Mouse (Mus musculus): ENCODE measurements around the gene Kcna4. TPM values are rescaled to one million over a fixed set of nuclear protein-coding genes. Genes with fewer than 3 reads are reported as not detected.
A peak's percentile ranks its signal among the peaks of the same experiment; 100 is the strongest.

Kcna4 gene
- 0.27 and 0.29 TPM in 2 replicates for polyA plus RNA-seq (2015; fragmentation: Nextera tagmentation; extraction: Ambion mirVana)

DNA sequence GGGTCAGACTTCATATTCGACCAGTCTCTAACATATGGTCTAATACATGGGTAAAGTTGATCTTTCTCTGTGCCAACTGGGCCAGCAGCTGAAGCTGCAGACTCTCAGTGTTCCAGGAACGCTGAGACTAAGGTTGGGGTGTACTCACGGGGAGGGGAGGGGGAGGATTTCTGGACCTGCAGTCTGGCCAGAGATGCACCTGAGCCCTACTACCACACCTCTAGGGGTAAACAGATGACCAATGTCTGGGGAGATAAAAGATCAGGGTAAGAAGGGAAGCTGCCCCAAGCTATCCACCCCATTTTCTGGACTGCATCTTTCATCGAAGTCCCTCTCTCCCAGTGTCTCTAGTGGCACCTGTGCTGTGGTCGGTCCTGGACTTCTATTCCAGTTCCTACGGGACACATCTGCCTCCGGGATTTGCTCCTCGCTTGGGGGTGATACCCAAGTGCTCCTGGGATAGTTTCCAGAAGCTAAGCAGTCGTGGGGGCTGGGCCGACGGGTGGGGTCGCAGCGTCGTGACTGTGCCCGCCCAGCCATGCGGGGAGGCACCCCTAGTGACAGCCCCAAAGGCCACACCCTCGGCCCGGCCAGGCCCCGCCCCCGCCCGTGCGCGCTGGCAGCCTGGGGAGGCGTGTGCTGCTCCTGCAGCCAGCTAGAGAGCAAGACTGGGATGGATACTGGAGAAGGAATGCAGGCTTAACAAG lies at the start of gene Kcna4:
Gene Kcna4 (plus strand): TSS at position 650 of the 707 bp plus-strand sequence.
- no peaks in the 10 kb centered on the region for H3K36me3 ChIP-seq (ENCODE audit: control insufficient read depth, insufficient read depth, low read length)
- peak within 1 kb of the TSS; percentile 36 for H3K4me3 ChIP-seq (ENCODE audit: low read depth, low read length)
- H3K4me2 ChIP-seq (replicated peaks; ENCODE audit: low read depth) = peak within 1 kb of the TSS; percentile 57
- no peak within 1 kb of the TSS for H3K27ac ChIP-seq (replicated peaks)
- TF ChIP-seq CTCF (IDR thresholded peaks at IDR 0.05; ENCODE audit: low read depth) (no peak), EP300 (optimal IDR thresholded peaks at IDR 0.05) (no peak)
- DNase-seq (ENCODE audit: low spot score) (peak; percentile 66), ATAC-seq (ENCODE audit: low FRiP score, low TSS enrichment) (peak; percentile 85)
- WGBS = 5% methylated on average over 24 of the region's 24 CpGs
- H3K27me3 ChIP-seq (ENCODE audit: control insufficient read depth, insufficient read depth, low read length) = no peaks in the 10 kb centered on the region
- no peaks in the 10 kb centered on the region for H3K4me1 ChIP-seq (replicated peaks; ENCODE audit: control insufficient read depth, insufficient read depth)
- H3K9ac ChIP-seq (ENCODE audit: low read length) = no peak within 1 kb of the TSS
- H3K9me3 ChIP-seq (ENCODE audit: control insufficient read depth, low read length) = no peaks in the 10 kb centered on the region

DNA sequence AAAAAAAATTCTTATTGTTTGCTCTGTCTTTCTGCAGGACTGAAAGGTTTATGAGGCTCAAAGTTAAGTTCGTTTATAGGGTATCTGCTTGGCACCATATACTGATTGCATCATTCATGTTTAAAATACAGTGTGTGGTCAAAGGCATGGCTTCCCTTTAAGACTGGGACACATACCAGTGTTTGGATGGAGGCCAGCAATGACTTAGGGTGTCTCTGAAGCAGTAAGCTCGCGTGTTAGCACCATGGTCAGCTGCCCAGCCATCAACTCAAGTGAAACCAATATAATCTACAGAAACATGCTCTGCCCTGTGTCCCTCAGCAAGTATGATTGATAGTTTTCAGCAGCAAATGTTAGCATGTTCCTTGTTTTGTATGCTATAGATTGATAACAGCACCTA lies 32.3 kb upstream of the Kcna4 start:
- H3K4me3 ChIP-seq (ENCODE audit: low read depth, low read length) = no peak overlapping the region
- ATAC-seq (ENCODE audit: low FRiP score, low TSS enrichment) (no peak), DNase-seq (ENCODE audit: low spot score) (no peak)
- no peaks in the 10 kb centered on the region for H3K9me3 ChIP-seq (ENCODE audit: control insufficient read depth, low read length)
- no peak overlapping the region for H3K4me2 ChIP-seq (replicated peaks; ENCODE audit: low read depth)
- no peaks in the 10 kb centered on the region for H3K4me1 ChIP-seq (replicated peaks; ENCODE audit: control insufficient read depth, insufficient read depth)
- no peak overlapping the region for H3K27ac ChIP-seq (replicated peaks)
- 64% methylated on average over 3 of the region's 3 CpGs for WGBS
- H3K9ac ChIP-seq (ENCODE audit: low read length) = no peak overlapping the region
- H3K36me3 ChIP-seq (ENCODE audit: control insufficient read depth, insufficient read depth, low read length) = no peaks in the 10 kb centered on the region
- no peak for TF ChIP-seq EP300 (optimal IDR thresholded peaks at IDR 0.05)
- TF ChIP-seq CTCF (IDR thresholded peaks at IDR 0.05; ENCODE audit: low read depth) = no peak
- no peaks in the 10 kb centered on the region for H3K27me3 ChIP-seq (ENCODE audit: control insufficient read depth, insufficient read depth, low read length)

DNA sequence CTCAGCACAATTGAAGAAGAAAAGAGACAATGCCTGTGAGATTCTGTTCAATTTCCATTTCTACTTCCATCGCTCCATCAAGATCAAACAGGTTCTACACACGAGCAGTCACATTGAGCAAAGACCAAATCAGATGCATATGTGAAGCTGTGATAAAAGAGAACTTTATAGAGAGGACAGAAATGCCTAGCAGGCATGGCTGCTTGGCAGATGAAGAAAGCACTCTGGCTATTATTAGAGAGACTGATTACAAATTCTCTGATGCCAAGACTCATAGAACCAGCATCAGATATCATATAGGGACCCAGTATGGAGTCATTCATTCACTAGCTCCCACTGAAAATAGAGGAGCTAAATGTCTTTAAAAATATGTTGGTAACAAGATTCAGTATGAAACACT lies 24.2 kb upstream of the Kcna4 start:
- no peak for ATAC-seq (ENCODE audit: low FRiP score, low TSS enrichment)

DNA sequence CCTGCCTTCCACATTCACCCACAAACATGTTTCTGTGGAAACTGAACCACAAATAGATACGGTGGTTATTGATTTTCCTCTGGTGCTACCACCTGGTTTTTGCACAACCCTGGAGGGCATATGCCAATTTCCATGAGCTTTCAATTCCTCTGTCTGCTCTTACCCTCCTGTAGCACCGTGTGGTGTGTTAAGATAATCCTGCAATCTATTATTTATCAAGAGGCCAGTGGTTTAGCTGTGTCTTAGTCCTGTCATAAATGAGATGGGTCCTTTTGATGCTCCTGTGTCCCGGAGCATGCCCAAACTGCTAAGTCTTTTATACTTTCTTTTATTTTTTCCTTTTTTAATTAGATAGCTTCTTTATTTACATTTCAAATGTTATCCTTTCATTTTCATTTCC lies 20.4 kb upstream of the Kcna4 start:
- 67% methylated on average over 3 of the region's 3 CpGs for WGBS
- Histone ChIP-seq H3K27ac (replicated peaks) (no peak overlapping the region), H3K4me2 (replicated peaks; ENCODE audit: low read depth) (no peak overlapping the region), H3K9me3 (ENCODE audit: control insufficient read depth, low read length) (no peaks in the 10 kb centered on the region), H3K4me1 (replicated peaks; ENCODE audit: control insufficient read depth, insufficient read depth) (no peaks in the 10 kb centered on the region), H3K36me3 (ENCODE audit: control insufficient read depth, insufficient read depth, low read length) (no peaks in the 10 kb centered on the region), H3K27me3 (ENCODE audit: control insufficient read depth, insufficient read depth, low read length) (no peaks in the 10 kb centered on the region), H3K4me3 (ENCODE audit: low read depth, low read length) (no peak overlapping the region), H3K9ac (ENCODE audit: low read length) (no peak overlapping the region)
- TF ChIP-seq CTCF (IDR thresholded peaks at IDR 0.05; ENCODE audit: low read depth) (no peak), EP300 (optimal IDR thresholded peaks at IDR 0.05) (no peak)
- ATAC-seq (ENCODE audit: low FRiP score, low TSS enrichment) = no peak
- DNase-seq (ENCODE audit: low spot score) = no peak

More for the DNA sequence above, 24.2 kb upstream of the Kcna4 start:
- no peak overlapping the region for H3K9ac ChIP-seq (ENCODE audit: low read length)
- no peaks in the 10 kb centered on the region for H3K36me3 ChIP-seq (ENCODE audit: control insufficient read depth, insufficient read depth, low read length)
- TF ChIP-seq CTCF (IDR thresholded peaks at IDR 0.05; ENCODE audit: low read depth) = no peak
- TF ChIP-seq EP300 (optimal IDR thresholded peaks at IDR 0.05) = no peak
- H3K4me2 ChIP-seq (replicated peaks; ENCODE audit: low read depth) = no peak overlapping the region
- H3K27me3 ChIP-seq (ENCODE audit: control insufficient read depth, insufficient read depth, low read length) = no peaks in the 10 kb centered on the region
- no peak overlapping the region for H3K27ac ChIP-seq (replicated peaks)
- no peaks in the 10 kb centered on the region for H3K4me1 ChIP-seq (replicated peaks; ENCODE audit: control insufficient read depth, insufficient read depth)
- no peaks in the 10 kb centered on the region for H3K9me3 ChIP-seq (ENCODE audit: control insufficient read depth, low read length)
- WGBS = 73% methylated on average over 2 of the region's 2 CpGs
- no peak for DNase-seq (ENCODE audit: low spot score)
- no peak overlapping the region for H3K4me3 ChIP-seq (ENCODE audit: low read depth, low read length)

DNA sequence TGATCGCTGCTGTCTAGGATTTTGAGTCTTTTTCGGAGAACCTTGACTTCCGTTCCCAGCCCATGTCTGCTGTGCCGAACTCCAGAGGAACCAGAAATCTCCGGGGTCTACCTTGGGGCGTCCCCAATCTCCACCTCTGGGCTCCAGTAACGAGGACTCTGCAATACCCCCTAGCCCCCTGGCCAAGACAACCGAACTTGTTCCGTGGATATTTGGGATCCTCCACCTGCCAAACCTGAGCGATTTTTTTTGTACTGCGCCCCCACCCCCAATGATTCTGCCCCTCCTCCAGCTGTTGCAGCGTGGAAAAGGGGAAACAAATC lies 219 bp downstream of the Kcna4 start:
- H3K9ac ChIP-seq (ENCODE audit: low read length) = no peak overlapping the region
- WGBS = 2% methylated on average over 12 of the region's 12 CpGs

DNA sequence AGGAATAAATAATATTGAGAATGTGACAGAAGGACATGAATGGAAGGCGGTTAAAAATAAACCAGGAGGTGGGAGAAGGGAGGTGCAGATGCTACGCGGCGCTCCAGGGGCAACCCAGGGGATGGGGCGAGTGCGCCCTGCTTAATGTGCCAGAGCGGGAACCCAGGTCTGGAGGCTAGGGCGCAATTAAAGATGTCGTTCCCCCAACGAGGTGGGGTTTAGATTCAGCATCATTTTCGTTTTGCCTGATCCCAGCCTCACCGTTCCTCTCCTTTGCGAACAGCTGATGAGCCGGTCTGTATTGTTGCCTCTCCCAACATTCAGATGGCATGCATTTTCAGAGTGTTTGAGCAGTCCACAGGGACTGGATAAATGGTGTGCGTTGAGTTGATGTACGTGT lies 703 bp downstream of the Kcna4 start:
- DNase-seq (ENCODE audit: low spot score) = no peak
- Histone ChIP-seq H3K4me2 (replicated peaks; ENCODE audit: low read depth) (peak overlapping the region; percentile 57), H3K4me1 (replicated peaks; ENCODE audit: control insufficient read depth, insufficient read depth) (no peaks in the 10 kb centered on the region), H3K36me3 (ENCODE audit: control insufficient read depth, insufficient read depth, low read length) (no peaks in the 10 kb centered on the region), H3K4me3 (ENCODE audit: low read depth, low read length) (peak overlapping the region; percentile 36), H3K27ac (replicated peaks) (no peak overlapping the region), H3K27me3 (ENCODE audit: control insufficient read depth, insufficient read depth, low read length) (no peaks in the 10 kb centered on the region), H3K9me3 (ENCODE audit: control insufficient read depth, low read length) (no peaks in the 10 kb centered on the region), H3K9ac (ENCODE audit: low read length) (no peak overlapping the region)
- TF ChIP-seq CTCF (IDR thresholded peaks at IDR 0.05; ENCODE audit: low read depth) (no peak), EP300 (optimal IDR thresholded peaks at IDR 0.05) (no peak)
- no peak for ATAC-seq (ENCODE audit: low FRiP score, low TSS enrichment)
- WGBS = 4% methylated on average over 16 of the region's 16 CpGs

More for the DNA sequence above, 219 bp downstream of the Kcna4 start:
- DNase-seq (ENCODE audit: low spot score) = no peak
- no peaks in the 10 kb centered on the region for H3K36me3 ChIP-seq (ENCODE audit: control insufficient read depth, insufficient read depth, low read length)
- no peak; the same call in 1 of the 2 replicates for ATAC-seq (ENCODE audit: low FRiP score, low TSS enrichment)
- H3K9me3 ChIP-seq (ENCODE audit: control insufficient read depth, low read length) = no peaks in the 10 kb centered on the region
- H3K27ac ChIP-seq (replicated peaks) = no peak overlapping the region
- no peaks in the 10 kb centered on the region for H3K4me1 ChIP-seq (replicated peaks; ENCODE audit: control insufficient read depth, insufficient read depth)
- H3K27me3 ChIP-seq (ENCODE audit: control insufficient read depth, insufficient read depth, low read length) = no peaks in the 10 kb centered on the region
- no peak for TF ChIP-seq EP300 (optimal IDR thresholded peaks at IDR 0.05)
- H3K4me2 ChIP-seq (replicated peaks; ENCODE audit: low read depth) = peak overlapping the region; percentile 57
- H3K4me3 ChIP-seq (ENCODE audit: low read depth, low read length) = peak overlapping the region; percentile 36
